Mouse (Mus musculus): ENCODE measurements around the gene Bsx.

DNA sequence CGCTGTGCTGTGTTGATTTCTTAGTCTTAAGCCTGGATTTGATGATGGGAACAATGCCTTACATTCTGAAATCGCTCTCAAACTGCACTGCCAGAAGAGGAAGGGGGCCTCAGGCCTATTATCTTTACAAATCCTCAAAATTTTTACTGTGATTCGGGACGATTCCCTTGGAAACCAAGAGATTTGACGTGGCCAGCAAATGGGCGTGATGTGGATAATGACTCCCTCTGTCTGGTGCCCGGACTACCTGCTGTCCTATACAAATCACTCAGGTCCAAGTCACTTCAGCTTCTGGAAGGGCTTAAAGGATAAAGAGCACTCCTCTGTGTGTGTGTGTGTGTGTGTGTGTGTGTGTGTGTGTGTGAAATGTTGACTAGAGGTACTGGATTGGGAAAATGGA lies 35.0 kb downstream of the Bsx start:
- TF ChIP-seq CTCF (IDR thresholded peaks at IDR 0.05; ENCODE audit: low read depth) (no peak), EP300 (IDR thresholded peaks at IDR 0.05; ENCODE audit: low read depth) (no peak)

Data from heart, postnatal 0 days (tissue).